Mouse (Mus musculus): ENCODE results near the gene Rragb. TPM values are rescaled to one million over a fixed set of nuclear protein-coding genes. Genes with fewer than 3 reads are reported as not detected.

The Rragb gene
- 1 to 10 TPM; 7.0 to 7.4 TPM for polyA plus RNA-seq (2017; shearing (Covaris generic))

GRCm38 (mm10) chrX:153139734-153140515 is at the start of gene Rragb:
Gene Rragb (plus strand): TSS chrX:153139981.

DNA sequence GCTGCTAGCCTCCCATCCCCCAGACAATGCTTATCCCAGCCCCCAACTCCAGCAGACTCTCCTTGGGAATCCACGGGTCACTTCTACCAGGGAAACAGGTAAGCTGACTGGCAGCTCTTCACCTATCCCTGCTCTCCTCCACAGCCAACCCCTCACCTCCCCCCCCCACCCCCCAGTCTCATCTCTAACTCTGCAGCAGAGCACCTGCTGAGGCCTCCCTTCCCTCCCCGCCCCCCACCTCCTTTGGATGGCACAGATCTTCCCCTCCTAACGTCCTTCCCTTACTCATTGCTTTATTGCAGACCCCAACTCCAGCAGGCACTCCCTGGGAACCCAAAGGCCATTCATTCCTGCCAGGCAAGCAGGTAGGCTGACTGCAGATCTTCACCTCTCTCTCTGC is 21.3 kb upstream of the Rragb start, which contains the start of gene Foxr2:
Gene Foxr2 (plus strand): TSS at position 301 of the 400 bp plus-strand sequence.

Other genes with a start within 250 kb of the Rragb start
- under 1 TPM in 1 of 2 experiments, not detected in 1; 0.16 TPM for gene Usp51, start 133.5 kb upstream of the Rragb start, polyA plus RNA-seq (2017; shearing (Covaris generic))
- gene Mageh1, start 102.4 kb upstream of the Rragb start, polyA plus RNA-seq (2017; shearing (Covaris generic)) = under 1 TPM in 1 of 2 experiments, not detected in 1; 0.56 TPM
- gene Foxr2, start 21.2 kb upstream of the Rragb start, polyA plus RNA-seq (2017; shearing (Covaris generic)) = under 1 TPM in 1 of 2 experiments, not detected in 1; 0.05 TPM
- gene Klf8, start 97.5 kb downstream of the Rragb start, polyA plus RNA-seq (2017; shearing (Covaris generic)) = 1 to 10 TPM in 1 of 2 experiments, under 1 TPM in 1; 0.95 to 1.6 TPM